Mouse (Mus musculus): Measurements from ENCODE around the gene Iqcm.
"Not testable (repeated sequence)": the region's sequence is repeated elsewhere in the genome, so short reads cannot be mapped to it uniquely, and the experiment has no call there.

DNA sequence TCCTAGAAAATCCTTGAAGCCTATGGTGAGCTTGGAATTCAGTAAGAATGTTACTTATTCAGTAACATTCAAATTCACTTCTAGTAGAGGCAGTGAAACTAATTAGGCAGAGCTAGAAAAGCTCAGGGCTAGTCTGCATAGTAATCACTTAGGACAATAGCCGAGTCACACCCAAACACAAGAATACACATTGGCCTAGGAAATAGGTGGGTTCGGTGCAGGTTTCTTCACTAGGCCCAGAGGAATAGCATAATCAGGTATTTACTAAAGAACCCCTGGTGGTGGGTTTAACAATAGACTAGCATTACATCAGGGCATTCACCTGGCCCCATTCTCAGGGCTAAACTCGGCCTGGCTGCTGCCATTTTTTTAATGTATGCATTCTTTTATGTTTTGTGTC, 32.8 kb upstream of the Iqcm start:
- not testable (repeated sequence) for TF ChIP-seq MAFK (IDR thresholded peaks at IDR 0.05; ENCODE audit: insufficient read depth, low read depth, low read length); HCFC1 (IDR thresholded peaks at IDR 0.05; ENCODE audit: borderline replicate concordance, insufficient read depth, low read length)
